Mouse (Mus musculus) gastrocnemius, adult 2 months (tissue): ENCODE measurements around the gene Cdt1. TPM values are rescaled to one million over a fixed set of nuclear protein-coding genes. Genes with fewer than 3 reads are reported as not detected.
"Not testable (repeated sequence)": the region's sequence is repeated elsewhere in the genome, so short reads cannot be mapped to it uniquely, and the experiment has no call there.

Experiments
- DNase-seq: peaks from one replicate; pipeline ENCODE4 v3.0.0; 2022
- H3K27ac ChIP-seq: fragments of 200-600 bp; 2 replicates; pipeline ENCODE4 v1.8.1; 2022; ENCODE audit warnings: mild to moderate bottlenecking
- H3K4me3 ChIP-seq: fragments of 200-600 bp; 2 replicates; pipeline ENCODE4 v1.8.1; 2022; ENCODE audit warnings: mild to moderate bottlenecking, moderate library complexity
- CTCF ChIP-seq: fragments of 200-600 bp; IDR thresholded peaks from 2 replicates; pipeline ENCODE4 v1.8.1; 2022; ENCODE audit warnings: antibody characterized with exemption, mild to moderate bottlenecking, moderate library complexity
- intact Hi-C: fragments of 180-260 bp; cut with DNase I; formaldehyde crosslinking; loops from one replicate; pipeline ENCODE4 v1.15.1; 2025
- total RNA-seq, 2 experiments: library from RNA; stranded (reverse); gene quantifications; 2 replicates each; pipeline ENCODE4 v1.2.3; 2021

The Cdt1 gene
- total RNA-seq, 2 experiments from 2014 or later, result 0.78 to 1.5 TPM

DNA sequence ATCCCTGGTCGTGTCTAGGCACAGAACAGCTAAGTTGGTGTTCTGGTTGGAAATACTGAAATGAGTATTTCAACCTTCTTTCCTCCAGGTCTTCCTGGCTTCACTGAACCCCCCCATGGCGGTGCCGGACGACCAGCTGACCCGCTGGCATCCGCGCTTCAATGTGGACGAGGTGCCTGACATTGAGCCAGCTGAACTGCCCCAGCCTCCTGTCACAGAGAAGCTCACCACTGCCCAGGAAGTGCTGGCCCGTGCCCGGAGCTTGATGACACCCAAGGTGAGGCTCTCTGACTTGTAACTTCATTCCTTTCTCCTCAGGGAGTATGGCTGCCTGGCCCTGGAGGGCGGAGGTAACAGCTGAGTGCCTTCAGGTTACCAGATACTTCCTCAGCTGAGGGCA is 3.3 kb downstream of the Cdt1 start:
- intact Hi-C loops, result no loop called here
- no peak overlapping the region for H3K4me3 ChIP-seq
- DNase-seq, result no peak
- no peak overlapping the region for H3K27ac ChIP-seq
- TF ChIP-seq CTCF, result no peak

DNA sequence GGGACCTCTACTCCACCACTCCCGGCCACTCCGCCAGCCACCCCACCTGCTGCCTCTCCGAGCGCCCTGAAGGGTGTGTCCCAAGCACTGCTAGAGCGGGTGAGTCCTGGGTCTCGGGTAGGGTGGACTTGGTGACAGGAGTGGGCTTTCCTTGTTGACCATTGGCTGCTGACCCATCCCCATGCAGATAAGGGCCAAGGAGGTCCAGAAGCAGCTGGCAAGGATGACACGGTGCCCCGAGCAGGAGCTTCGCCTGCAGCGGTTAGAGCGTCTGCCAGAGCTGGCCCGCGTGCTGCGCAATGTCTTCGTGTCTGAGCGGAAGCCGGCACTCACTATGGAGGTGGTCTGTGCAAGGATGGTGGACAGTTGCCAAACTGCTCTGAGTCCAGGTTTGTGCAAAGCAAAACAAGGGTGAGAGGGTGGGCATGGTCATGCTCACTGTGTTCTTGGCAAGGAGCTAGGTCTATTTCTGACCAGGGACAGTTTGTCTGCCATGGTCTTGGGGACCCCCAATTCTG is 4.0 kb downstream of the Cdt1 start:
- H3K27ac ChIP-seq, result no peak overlapping the region
- no peak for TF ChIP-seq CTCF
- H3K4me3 ChIP-seq, result no peak overlapping the region
- DNase-seq, result no peak
- intact Hi-C loops, result no loop called here

GRCm38 (mm10) chr8:122572751-122573150 is 4.9 kb downstream of the Cdt1 start:
- intact Hi-C loops, result no loop called here
- no peak for DNase-seq
- no peak for TF ChIP-seq CTCF
- Histone ChIP-seq H3K27ac (no peak overlapping the region), H3K4me3 (no peak overlapping the region)

DNA sequence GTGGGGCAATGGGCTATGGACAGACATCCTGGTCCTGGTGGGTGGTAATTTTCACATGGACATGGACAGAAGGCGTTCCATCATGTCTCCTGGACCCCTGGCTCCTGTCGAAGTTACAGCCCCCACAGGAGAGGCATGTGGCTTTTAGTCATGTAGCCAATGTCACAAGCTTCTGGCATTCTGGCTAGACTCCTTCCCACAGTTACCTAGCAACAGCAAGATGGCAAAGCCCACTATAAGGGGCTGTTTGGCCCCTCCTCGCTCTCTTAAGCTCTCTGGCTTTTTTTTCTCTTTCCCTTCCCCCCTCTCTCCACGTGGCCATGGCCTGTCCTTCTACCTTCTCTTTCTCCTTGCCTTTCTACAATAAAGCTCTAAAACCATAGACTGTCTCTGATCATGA is 5.4 kb downstream of the Cdt1 start:
- H3K4me3 ChIP-seq, intact Hi-C loops, H3K27ac ChIP-seq, DNase-seq: not testable (repeated sequence)

DNA sequence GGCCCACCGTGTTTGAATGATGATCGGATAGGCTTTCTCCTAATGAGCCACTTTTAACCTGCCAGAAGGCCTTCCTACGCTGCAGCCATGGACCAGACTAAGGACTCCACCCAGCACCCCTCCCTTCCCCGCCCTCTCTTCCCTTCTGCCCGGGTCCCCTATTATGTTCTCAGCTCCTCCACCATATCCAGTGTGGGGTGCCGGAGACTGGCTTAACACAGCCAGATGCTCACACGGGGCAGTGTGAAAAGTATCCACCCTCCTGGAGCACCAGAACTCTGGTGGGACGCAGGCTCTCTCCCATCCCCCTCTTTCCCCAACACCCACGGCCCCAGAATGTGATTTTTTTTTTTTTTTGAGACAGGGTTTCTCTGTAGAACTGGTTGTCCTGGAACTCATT is 5.8 kb downstream of the Cdt1 start:
- no peak for TF ChIP-seq CTCF
- Histone ChIP-seq H3K27ac (no peak overlapping the region), H3K4me3 (no peak overlapping the region)
- intact Hi-C loops, result no loop called here
- DNase-seq, result no peak

- Histone ChIP-seq H3K4me3 (no peak overlapping the region), H3K27ac (no peak overlapping the region)
- DNase-seq, result no peak
- TF ChIP-seq CTCF, result no peak
- intact Hi-C loops, result no loop called here
Observed at GRCm38 (mm10) chr8:122574264-122574663, 6.4 kb downstream of the Cdt1 start.

GRCm38 (mm10) chr8:122574667-122575251 is 6.9 kb downstream of the Cdt1 start:
- no peak for DNase-seq
- Histone ChIP-seq H3K4me3 (peak overlapping the region; percentile 95; the same call in 1 of the 2 replicates), H3K27ac (peak overlapping the region; percentile 48)
- intact Hi-C loops, result no loop called here
- no peak for TF ChIP-seq CTCF

DNA sequence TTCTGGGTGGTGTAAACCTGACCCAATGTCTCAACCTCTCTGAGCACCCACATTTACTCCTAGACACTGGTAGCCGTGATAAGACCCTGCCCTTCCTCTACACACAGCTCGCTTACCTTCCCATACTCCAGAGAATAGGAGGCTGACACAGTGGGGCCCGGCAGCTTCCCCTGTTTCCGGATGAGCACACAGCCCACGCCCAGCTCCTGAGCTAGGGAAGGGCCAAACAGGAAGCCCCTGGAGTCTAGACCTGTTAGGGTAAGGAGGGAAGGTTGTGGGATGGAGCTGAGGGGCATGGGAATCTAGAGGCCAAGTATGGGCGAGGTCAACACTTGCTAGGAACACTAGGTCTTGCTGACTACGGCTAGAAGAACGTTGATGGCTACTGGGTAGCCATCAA is 7.5 kb downstream of the Cdt1 start:
- Histone ChIP-seq H3K4me3 (peak overlapping the region; percentile 95), H3K27ac (peak overlapping the region; percentile 48)
- TF ChIP-seq CTCF, result no peak
- intact Hi-C loops, result no loop called here
- no peak for DNase-seq

GRCm38 (mm10) chr8:122575735-122576647 is 8.2 kb downstream of the Cdt1 start:
- Histone ChIP-seq H3K4me3 (peak overlapping the region; percentile 95), H3K27ac (peak overlapping the region; percentile 90)
- intact Hi-C loops, result no loop called here
- no peak for TF ChIP-seq CTCF
- DNase-seq, result no peak

DNA sequence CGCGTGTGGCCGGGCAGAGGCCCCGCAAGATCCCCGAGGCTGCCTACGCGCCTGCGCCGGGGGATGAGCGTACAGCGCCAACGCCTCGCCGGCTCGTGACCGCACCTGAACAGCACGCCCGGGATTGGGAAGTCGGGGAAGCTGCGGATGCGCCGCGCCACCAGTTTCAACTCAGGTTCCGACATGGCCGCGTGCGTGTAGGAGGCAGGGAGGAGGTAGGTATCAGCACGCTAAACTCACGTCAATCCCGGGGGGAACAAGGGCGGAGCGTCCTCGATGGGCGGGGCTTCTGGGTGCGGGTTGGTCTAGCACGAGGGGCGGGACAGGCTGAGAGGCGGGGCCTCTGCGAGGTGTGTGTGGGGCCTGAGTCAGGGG is 8.8 kb downstream of the Cdt1 start, which contains the start of gene Aprt:
Gene Aprt (minus strand): TSS at position 262 of the 375 bp plus-strand sequence.
- peak within 1 kb of the TSS; percentile 95 for H3K4me3 ChIP-seq
- peak within 1 kb of the TSS; percentile 90 for H3K27ac ChIP-seq
- intact Hi-C loops, result no loop called here

GRCm38 (mm10) chr8:122577116-122577515 is 9.3 kb downstream of the Cdt1 start:
- peak overlapping the region; percentile 90 for H3K27ac ChIP-seq
- TF ChIP-seq CTCF, result no peak
- H3K4me3 ChIP-seq, result peak overlapping the region; percentile 95
- intact Hi-C loops, result no loop called here
- no peak for DNase-seq

More for the DNA sequence above, 8.8 kb downstream of the Cdt1 start, which contains the start of gene Aprt:
- TF ChIP-seq CTCF, result no peak
- DNase-seq, result peak; percentile 96

DNA sequence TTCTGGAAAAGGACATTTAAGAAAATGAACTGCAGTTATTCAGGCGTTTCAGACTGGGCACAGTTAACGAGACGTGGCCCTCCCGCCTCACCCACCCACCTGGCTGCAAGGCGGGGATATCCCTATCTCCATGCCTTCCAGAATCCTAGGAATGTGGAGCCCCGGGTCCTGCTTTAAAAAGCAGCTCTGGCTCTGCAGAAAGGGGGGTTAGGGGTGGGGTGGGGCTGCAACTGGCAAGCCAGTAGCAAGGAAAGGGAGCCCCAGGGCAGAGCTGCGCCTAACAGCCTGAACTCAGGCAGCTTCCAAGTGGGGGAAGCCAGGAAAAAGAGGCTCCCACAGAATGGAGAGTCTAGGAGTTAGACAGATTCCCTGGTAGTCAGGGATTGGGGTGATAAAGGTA is 11.4 kb downstream of the Cdt1 start:
- no peak for TF ChIP-seq CTCF
- intact Hi-C loops, result no loop called here
- no peak overlapping the region for H3K27ac ChIP-seq
- H3K4me3 ChIP-seq, result no peak overlapping the region
- DNase-seq, result no peak

GRCm38 (mm10) chr8:122580926-122581325 is 13.1 kb downstream of the Cdt1 start:
- H3K27ac ChIP-seq, result no peak overlapping the region
- no peak for DNase-seq
- TF ChIP-seq CTCF, result no peak
- intact Hi-C loops, result no loop called here
- H3K4me3 ChIP-seq, result no peak overlapping the region

- intact Hi-C loops, result no loop called here
Observed at GRCm38 (mm10) chr8:122584981-122585380, 17.2 kb downstream of the Cdt1 start.

More at GRCm38 (mm10) chr8:122584981-122585380, 17.2 kb downstream of the Cdt1 start:
- Histone ChIP-seq H3K4me3 (no peak overlapping the region), H3K27ac (no peak overlapping the region)
- DNase-seq, result no peak
- no peak for TF ChIP-seq CTCF
